Mouse (Mus musculus) neural tube, embryonic 11.5 days (tissue): ENCODE measurements around the gene Gm4756. TPM values are rescaled to one million over a fixed set of nuclear protein-coding genes. Genes with fewer than 3 reads are reported as not detected.

ENCODE experiments used
- ATAC-seq: fragments of 200-750 bp; cut with Nextera tagmentation; 2 replicates; pipeline ENCODE4 v1.8.0; 2017; ENCODE audit warnings: moderate number of reproducible peaks, mild to moderate bottlenecking, moderate TSS enrichment, moderate library complexity; ENCODE audit not compliant: insufficient read depth, low FRiP score, low TSS enrichment
- DNase-seq: peaks from one replicate; pipeline ENCODE4 v3.0.0-alpha.2; 2015; ENCODE audit warnings: low spot score
- H3K27ac ChIP-seq: fragments of 300-500 bp; sonication (generic); 2 replicates; pipeline ENCODE4 v1.5.1; 2014; ENCODE audit warnings: low read depth, mild to moderate bottlenecking, low read length
- H3K27me3 ChIP-seq: fragments of 300-500 bp; sonication (generic); 2 replicates; pipeline ENCODE4 v1.6.1; 2014; ENCODE audit warnings: mild to moderate bottlenecking, low read length, mixed read lengths; ENCODE audit not compliant: control insufficient read depth, insufficient read depth
- H3K36me3 ChIP-seq: fragments of 300-500 bp; sonication (generic); 2 replicates; pipeline ENCODE4 v1.6.1; 2014; ENCODE audit warnings: mild to moderate bottlenecking, low read length, moderate library complexity, mixed read lengths; ENCODE audit not compliant: control insufficient read depth, insufficient read depth
- H3K4me1 ChIP-seq: fragments of 300-500 bp; sonication (generic); 2 replicates; pipeline ENCODE4 v1.6.1; 2014; ENCODE audit warnings: low read length, mixed read lengths; ENCODE audit not compliant: control insufficient read depth, insufficient read depth
- H3K4me2 ChIP-seq: fragments of 300-500 bp; sonication (generic); 2 replicates; pipeline ENCODE4 v1.6.1; 2014; ENCODE audit warnings: low read depth, mild to moderate bottlenecking, moderate library complexity
- H3K4me3 ChIP-seq: fragments of 300-500 bp; sonication (generic); 2 replicates; pipeline ENCODE4 v1.5.1; 2014; ENCODE audit warnings: low read depth, low read length
- H3K9ac ChIP-seq: fragments of 300-500 bp; sonication (generic); 2 replicates; pipeline ENCODE4 v1.6.1; 2014; ENCODE audit warnings: mild to moderate bottlenecking, low read length
- H3K9me3 ChIP-seq: fragments of 300-500 bp; sonication (generic); 2 replicates; pipeline ENCODE4 v1.6.1; 2016; ENCODE audit warnings: low read length; ENCODE audit not compliant: control insufficient read depth
- WGBS: fragments of 180-500 bp; shearing (Covaris S2); extraction: QIAGEN DNeasy Blood & Tissue Kit; methylation state at CpG from one replicate; pipeline ENCODE4 v1.1.7; 2014; 5-methylcytosine and 5-hydroxymethylcytosine counted together
- polyA plus RNA-seq: library from polyadenylated mRNA; unstranded; fragments of >200 nt; fragmentation: Nextera tagmentation; extraction: Ambion mirVana; gene quantifications from 2 replicates; pipeline ENCODE4 v1.2.1, GENCODE M21; 2014

Gene Gm4756
- polyA plus RNA-seq, 1 experiment from 2014 or later = not detected

DNA sequence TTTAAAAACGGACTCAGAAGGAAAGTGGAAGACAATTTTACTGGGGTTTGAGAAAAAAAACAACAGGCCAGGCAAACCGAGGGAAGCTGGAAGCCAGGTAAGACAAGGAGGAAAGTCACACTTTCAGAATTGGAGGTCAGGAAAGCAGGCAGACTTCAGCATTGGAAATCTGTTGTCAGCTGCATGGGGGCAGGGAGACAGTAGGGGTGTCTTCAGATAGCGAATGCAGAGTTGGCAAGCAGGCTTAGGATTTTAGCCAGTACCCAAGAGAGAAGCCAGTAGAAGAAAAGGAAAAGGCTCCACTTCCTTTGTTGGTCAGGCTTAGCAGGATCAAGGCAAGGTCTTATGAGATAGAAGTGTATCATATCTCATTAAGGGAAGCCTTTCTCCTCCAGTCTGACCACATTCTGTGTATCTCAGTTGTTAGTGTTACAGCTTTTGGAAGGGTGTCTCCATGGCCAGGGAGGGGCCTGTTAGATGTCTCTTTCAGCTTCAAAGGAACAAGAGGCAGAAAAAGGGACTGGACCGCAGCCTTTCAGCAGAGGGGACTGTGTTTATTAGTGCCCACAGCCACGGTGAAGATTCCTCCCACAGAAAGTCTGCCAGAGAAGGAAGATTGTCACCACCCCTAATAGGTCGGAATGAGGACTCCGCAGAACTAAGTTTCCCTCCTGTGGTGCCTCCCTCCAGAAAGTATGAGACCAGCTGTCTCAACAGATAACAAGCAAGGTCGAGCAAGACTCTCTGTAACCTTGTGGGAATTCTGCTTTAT lies 33.2 kb upstream of the Gm4756 start:
- DNase-seq = no peak
- no peaks in the 10 kb centered on the region for H3K9me3 ChIP-seq
- ATAC-seq = no peak
- 58% methylated on average over 8 of the region's 8 CpGs for WGBS
- no peaks in the 10 kb centered on the region for H3K36me3 ChIP-seq
- H3K9ac ChIP-seq = no peak overlapping the region
- no peak overlapping the region for H3K27ac ChIP-seq
- H3K4me3 ChIP-seq = no peak overlapping the region
- no peak overlapping the region for H3K4me2 ChIP-seq
- H3K27me3 ChIP-seq = no peaks in the 10 kb centered on the region
- no peaks in the 10 kb centered on the region for H3K4me1 ChIP-seq

DNA sequence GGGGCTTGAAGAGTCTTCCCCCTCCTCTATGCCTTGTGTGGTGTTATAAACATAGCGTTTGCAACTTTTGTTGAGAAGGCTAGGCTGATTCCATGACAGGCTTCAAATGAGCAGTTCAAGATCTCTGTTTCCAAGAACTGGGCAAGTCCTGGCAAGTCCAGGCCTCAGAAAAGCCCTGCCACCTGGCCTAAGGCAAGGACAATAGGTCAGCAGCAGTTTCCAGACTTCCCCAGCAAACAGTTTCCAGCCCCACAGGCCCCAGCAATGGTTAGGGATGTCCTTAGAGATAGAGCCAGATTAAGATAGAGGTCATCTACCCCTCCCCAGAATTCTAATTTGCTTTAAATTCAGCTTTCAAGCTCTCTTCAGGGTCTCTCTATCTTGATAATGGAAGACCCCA lies 32.5 kb upstream of the Gm4756 start:
- Histone ChIP-seq H3K27ac (no peak overlapping the region), H3K9me3 (no peaks in the 10 kb centered on the region), H3K4me3 (no peak overlapping the region), H3K9ac (no peak overlapping the region), H3K27me3 (no peaks in the 10 kb centered on the region), H3K4me2 (no peak overlapping the region), H3K4me1 (no peaks in the 10 kb centered on the region), H3K36me3 (no peaks in the 10 kb centered on the region)
- 92% methylated on average over 1 of the region's 1 CpGs for WGBS
- DNase-seq = no peak
- ATAC-seq = no peak

GRCm38 (mm10) chr12:72679635-72680034 lies 30.2 kb upstream of the Gm4756 start:
- Histone ChIP-seq H3K4me1 (no peaks in the 10 kb centered on the region), H3K4me2 (no peak overlapping the region), H3K9me3 (no peaks in the 10 kb centered on the region), H3K36me3 (no peaks in the 10 kb centered on the region), H3K27ac (no peak overlapping the region), H3K9ac (no peak overlapping the region), H3K27me3 (no peaks in the 10 kb centered on the region), H3K4me3 (no peak overlapping the region)
- ATAC-seq (no peak), DNase-seq (no peak)
- WGBS = 80% methylated on average over 3 of the region's 3 CpGs

DNA sequence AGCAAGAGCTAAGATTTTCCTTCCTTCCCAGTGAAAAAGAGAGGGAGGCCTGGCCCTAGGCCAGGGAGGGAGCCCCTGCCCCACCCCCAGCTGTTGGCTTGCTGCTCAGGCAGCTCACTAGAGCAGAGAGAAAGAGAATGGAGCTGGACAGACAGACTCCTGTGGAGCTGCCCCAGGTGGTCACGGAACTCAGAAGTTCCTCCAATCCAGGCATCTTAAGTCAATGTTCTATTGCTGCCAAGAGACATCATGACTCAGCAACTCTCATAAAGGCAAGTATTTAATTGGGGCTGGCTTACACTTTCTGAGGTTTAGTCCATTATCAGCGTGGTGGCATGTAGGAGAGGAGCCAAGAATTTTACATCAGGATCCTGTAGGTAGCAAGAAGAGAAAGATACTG lies 25.4 kb upstream of the Gm4756 start:
- 72% methylated on average over 2 of the region's 2 CpGs for WGBS
- H3K9ac ChIP-seq = no peak overlapping the region
- H3K4me2 ChIP-seq = no peak overlapping the region
- no peaks in the 10 kb centered on the region for H3K9me3 ChIP-seq
- no peaks in the 10 kb centered on the region for H3K27me3 ChIP-seq
- ATAC-seq = no peak
- H3K4me3 ChIP-seq = no peak overlapping the region
- no peaks in the 10 kb centered on the region for H3K4me1 ChIP-seq
- H3K27ac ChIP-seq = no peak overlapping the region
- DNase-seq = no peak
- H3K36me3 ChIP-seq = no peaks in the 10 kb centered on the region

DNA sequence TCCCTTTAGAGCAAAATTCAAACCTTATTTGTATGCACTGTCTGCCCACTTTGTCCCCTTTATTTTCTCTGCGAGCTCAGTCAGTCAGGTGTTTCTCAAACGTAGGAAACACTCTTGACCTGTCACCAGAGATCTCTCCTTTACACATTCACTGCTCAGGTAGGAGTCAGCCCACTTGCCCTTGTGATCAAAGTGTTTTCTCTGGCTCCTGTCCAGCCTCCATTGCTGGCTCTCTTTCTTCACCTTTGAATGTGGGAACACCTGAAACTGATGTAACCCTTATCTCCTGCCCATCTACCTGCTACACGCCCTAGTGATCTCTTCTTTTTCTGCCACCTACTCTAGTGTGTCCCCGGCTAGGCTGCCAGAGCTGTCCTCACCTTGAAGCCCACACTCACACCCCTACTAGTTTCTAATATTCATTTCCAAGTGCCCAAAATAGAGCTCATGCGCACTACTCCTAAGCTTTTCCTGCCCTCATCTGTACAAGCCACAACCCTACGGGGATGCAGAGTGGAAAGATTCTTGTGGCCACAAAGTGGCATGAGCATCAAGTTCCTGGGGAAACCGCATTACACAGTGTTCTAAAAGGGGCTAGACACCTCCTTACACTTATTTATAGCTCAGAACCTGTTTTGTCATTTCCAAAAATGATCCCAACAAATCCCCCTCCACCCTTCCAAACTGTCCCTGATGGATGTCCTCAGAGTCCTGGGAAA lies 24.8 kb upstream of the Gm4756 start:
- Histone ChIP-seq H3K4me3 (no peak overlapping the region), H3K4me1 (no peaks in the 10 kb centered on the region), H3K27ac (no peak overlapping the region), H3K9me3 (no peaks in the 10 kb centered on the region), H3K9ac (no peak overlapping the region), H3K36me3 (no peaks in the 10 kb centered on the region), H3K27me3 (no peaks in the 10 kb centered on the region), H3K4me2 (no peak overlapping the region)
- ATAC-seq (no peak), DNase-seq (no peak)
- WGBS = 88% methylated on average over 7 of the region's 7 CpGs

GRCm38 (mm10) chr12:72671516-72672135 lies 22.2 kb upstream of the Gm4756 start:
- DNase-seq = no peak
- Histone ChIP-seq H3K9ac (no peak overlapping the region), H3K4me2 (no peak overlapping the region), H3K4me3 (no peak overlapping the region), H3K9me3 (no peaks in the 10 kb centered on the region), H3K36me3 (no peaks in the 10 kb centered on the region), H3K27me3 (no peaks in the 10 kb centered on the region), H3K4me1 (no peaks in the 10 kb centered on the region), H3K27ac (no peak overlapping the region)
- WGBS = 91% methylated on average over 6 of the region's 6 CpGs
- ATAC-seq = no peak

GRCm38 (mm10) chr12:72670921-72671320 lies 21.5 kb upstream of the Gm4756 start:
- Histone ChIP-seq H3K4me2 (no peak overlapping the region), H3K9me3 (no peaks in the 10 kb centered on the region), H3K4me3 (no peak overlapping the region), H3K36me3 (no peaks in the 10 kb centered on the region), H3K27ac (no peak overlapping the region), H3K9ac (no peak overlapping the region), H3K27me3 (no peaks in the 10 kb centered on the region), H3K4me1 (no peaks in the 10 kb centered on the region)
- DNase-seq = no peak
- WGBS = 92% methylated on average over 8 of the region's 8 CpGs
- ATAC-seq = no peak

DNA sequence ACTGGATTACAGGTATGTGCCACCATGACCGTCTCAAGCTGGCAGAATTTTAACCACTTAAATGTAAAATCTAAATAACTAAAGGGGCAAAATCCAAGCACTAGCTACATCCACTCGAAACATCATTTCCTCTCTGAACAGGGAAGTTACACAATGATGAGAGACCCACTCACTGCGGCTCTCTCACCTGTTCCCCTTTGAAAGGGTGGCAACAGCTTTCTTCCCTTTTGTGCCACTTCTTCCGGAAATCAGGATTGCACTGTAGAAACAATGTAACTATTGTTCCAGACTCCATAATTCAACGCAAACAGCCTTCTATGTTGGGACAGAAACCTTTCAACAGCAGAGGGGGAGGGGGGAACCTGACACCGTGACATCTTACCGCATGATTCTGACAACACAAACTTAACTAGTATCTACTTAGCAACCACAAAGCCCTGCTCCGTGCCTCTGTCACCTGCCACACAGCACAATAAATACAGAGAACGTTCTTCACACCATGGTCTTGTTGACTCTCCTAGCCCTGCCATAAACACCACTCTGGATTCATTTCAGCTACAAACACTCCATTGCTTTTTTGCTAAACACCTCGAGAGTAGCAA lies 18.5 kb upstream of the Gm4756 start:
- Histone ChIP-seq H3K9me3 (no peaks in the 10 kb centered on the region), H3K9ac (no peak overlapping the region), H3K27ac (no peak overlapping the region), H3K4me1 (peaks cover 4% of the 10 kb centered on the region; the same call in 1 of the 2 replicates), H3K27me3 (no peaks in the 10 kb centered on the region), H3K4me2 (no peak overlapping the region), H3K36me3 (no peaks in the 10 kb centered on the region), H3K4me3 (no peak overlapping the region)
- WGBS = 56% methylated on average over 10 of the region's 10 CpGs
- ATAC-seq = no peak
- DNase-seq = no peak
